Mouse (Mus musculus) kidney, adult 2 months (tissue): Measurements from ENCODE around the gene Gatb.

ENCODE experiments used
- CTCF ChIP-seq: fragments of 200-500 bp; conservative IDR thresholded peaks from 2 replicates; pipeline ENCODE4 v1.5.1; 2011; ENCODE audit warnings: low read depth, mild to moderate bottlenecking, control low read depth, low read length, moderate library complexity, mixed read lengths; ENCODE audit not compliant: insufficient read depth, insufficient read length
- POLR2A ChIP-seq: fragments of 200-500 bp; IDR thresholded peaks from one replicate; pipeline ENCODE4 v1.6.1; 2011; ENCODE audit warnings: low read depth, low read length, control low read depth

DNA sequence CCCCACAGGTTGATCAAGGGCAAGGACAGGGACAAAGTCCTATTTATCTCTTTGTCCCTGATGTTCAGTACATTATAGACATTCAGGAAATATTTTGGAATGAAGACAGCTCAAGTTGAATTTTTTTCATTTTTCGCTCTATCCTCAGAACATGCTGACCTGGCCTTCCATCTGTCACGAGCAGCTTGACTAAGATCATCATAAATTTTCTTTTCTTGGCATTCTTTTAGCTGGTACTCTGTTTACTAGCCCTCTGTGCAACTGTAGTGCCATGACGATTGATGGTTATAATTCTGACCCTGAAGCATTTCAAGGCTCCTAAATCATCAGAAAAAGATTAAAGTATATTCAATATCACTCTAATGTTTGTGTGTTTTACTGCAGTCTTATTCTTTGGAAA lies 25.6 kb downstream of the Gatb start:
- TF ChIP-seq CTCF (no peak), POLR2A (no peak)
